Mouse (Mus musculus) C2C12 (cell line): ENCODE measurements around the gene Krt12.

ENCODE experiments used
- CEBPB ChIP-seq: IDR thresholded peaks from one replicate; pipeline ENCODE4 v1.6.1; 2011; ENCODE audit warnings: low read depth, mild to moderate bottlenecking, control low read depth, moderate library complexity
- CTCF ChIP-seq: IDR thresholded peaks from one replicate; pipeline ENCODE4 v1.5.1; 2011; ENCODE audit not compliant: control insufficient read depth, insufficient read depth, insufficient read length
- FOSL1 ChIP-seq: IDR thresholded peaks from one replicate; pipeline ENCODE4 v1.8.0; 2011; ENCODE audit warnings: mild to moderate bottlenecking, low read length; ENCODE audit not compliant: poor library complexity, insufficient read depth, severe bottlenecking
- MAX ChIP-seq: IDR thresholded peaks from one replicate; pipeline ENCODE4 v1.6.1; 2011; ENCODE audit warnings: mild to moderate bottlenecking, control low read depth
- MYOD1 ChIP-seq: IDR thresholded peaks from one replicate; pipeline ENCODE4 v1.6.1; 2011; ENCODE audit warnings: low read depth; ENCODE audit not compliant: control insufficient read depth, insufficient read length
- MYOG ChIP-seq: IDR thresholded peaks from one replicate; pipeline ENCODE4 v1.6.1; 2011; ENCODE audit not compliant: control insufficient read depth, insufficient read length; ENCODE audit errors: extremely low read depth
- USF1 ChIP-seq: IDR thresholded peaks from one replicate; pipeline ENCODE4 v1.6.1; 2011; ENCODE audit warnings: low read depth, mild to moderate bottlenecking, control low read depth, moderate library complexity

GRCm38 (mm10) chr11:99454044-99454443, 32.0 kb upstream of the Krt12 start:
- no peak for TF ChIP-seq CTCF
- no peak for TF ChIP-seq MAX
- TF ChIP-seq USF1, result no peak
- TF ChIP-seq MYOG, result no peak
- TF ChIP-seq MYOD1, result no peak
- TF ChIP-seq CEBPB, result no peak
- no peak for TF ChIP-seq FOSL1
